Mouse (Mus musculus) urinary bladder, adult 18-20 months (tissue): ENCODE measurements at regions not wholly inside any gene's neighbourhood (a gene's known extent, or its start where the extent isn't known, plus 50 kb on each side); places are given as distances from the start of the nearest gene placed in this dataset.

Experiments
- DNase-seq, 2 experiments: peaks; one replicate each; pipeline ENCODE4 v3.0.0; 2022; ENCODE audit warnings: low spot score in 2 of 2, mixed read lengths in 2 of 2

DNA sequence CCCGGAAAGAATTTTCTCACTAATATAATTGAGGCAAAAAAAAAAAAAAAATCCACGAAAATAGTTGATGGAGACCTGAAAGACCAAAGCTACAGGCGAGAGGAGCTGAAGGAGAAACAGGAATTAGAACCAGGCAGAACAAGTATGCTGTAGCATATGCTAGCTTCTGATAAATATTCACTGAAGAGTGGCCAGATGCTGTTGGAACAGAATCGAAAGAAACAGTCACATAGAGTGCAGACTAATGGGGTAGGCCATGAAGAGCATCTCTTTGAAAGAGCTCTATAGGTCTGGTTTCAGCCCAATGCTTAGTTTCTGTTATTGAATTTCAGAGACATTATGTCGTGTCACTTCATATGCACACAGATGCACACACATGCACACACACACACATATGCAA lies 386.3 kb upstream of the Slc30a5 start:
- DNase-seq, result no peak

DNA sequence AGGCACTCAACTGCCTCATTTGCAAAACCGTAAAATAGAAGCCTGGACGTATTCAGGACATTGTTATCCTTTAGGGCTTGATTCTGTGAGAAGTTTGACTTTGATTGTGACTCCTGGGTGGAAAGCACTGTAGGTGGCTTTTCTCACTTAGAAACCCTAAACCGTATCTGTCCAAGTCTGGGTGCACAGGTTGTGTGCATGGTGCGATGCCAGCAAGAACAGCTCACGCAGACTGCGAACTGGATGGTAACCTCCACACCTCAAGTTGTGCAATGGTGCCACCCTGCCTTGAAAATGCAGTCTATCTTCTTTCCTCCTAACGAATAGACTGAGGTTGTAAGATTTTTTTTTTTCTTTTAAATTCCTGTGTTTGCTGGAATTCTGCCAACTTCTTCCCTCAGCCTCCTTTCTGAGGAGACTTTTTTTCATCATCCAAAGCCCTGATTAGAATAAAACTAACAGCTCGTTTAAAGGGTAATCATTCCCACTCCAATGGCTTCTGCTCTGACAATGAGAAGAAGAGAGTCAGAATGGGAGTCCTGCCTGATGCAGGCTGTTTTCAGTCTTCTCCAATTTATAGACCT lies 383.8 kb upstream of the Slc30a5 start:
- no peak for DNase-seq

DNA sequence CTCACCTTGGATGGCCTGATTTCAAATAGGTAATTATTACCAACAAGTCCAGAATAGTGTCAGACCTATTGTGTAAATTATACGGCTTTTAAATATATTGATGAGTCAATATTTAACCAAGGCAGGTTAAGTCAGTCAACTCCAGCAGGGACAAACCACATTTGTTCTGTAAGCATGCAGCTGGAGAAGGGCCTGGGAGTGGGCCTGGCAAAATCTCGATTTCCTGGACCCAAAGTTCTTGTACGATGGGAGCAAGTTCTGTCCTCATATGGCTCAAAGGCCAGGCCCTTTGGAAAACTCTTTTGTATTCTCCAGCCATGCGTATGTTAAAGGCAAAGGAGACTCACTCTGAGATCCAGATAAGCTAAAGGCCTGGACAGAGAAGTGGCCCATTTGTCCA lies 383.2 kb upstream of the Slc30a5 start:
- DNase-seq, result no peak

GRCm38 (mm10) chr13:101215792-101216221 lies 382.6 kb upstream of the Slc30a5 start:
- DNase-seq, result no peak

DNA sequence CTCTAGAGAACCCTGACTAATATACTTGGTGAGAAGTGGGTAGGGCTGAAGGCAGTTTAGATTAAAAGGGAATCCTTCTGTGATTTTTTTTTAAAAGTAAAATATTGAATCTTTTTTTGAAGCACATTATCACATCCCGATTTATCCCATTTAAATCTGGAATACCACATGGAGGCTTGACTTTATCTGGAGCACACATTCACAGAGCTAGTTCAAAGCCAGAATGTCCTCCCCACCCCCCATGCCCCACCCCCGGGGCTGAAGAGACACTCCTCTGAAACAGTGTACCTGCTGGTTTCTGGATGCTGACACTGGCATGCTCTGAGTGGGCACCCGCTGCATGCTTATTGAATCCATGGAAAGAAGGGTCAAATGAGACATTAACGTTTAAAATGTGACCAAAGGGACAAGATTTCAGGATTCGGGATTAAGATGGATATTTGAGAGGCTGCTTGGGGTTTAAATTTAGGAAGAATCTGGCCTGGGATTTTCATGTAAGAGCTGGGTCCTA lies 382.0 kb upstream of the Slc30a5 start:
- DNase-seq, result no peak

GRCm38 (mm10) chr13:101214094-101214493 lies 380.9 kb upstream of the Slc30a5 start:
- no peak for DNase-seq

- DNase-seq, result no peak
These were observed 380.1 kb upstream of the Slc30a5 start for GRCm38 (mm10) chr13:101213121-101213916.

DNA sequence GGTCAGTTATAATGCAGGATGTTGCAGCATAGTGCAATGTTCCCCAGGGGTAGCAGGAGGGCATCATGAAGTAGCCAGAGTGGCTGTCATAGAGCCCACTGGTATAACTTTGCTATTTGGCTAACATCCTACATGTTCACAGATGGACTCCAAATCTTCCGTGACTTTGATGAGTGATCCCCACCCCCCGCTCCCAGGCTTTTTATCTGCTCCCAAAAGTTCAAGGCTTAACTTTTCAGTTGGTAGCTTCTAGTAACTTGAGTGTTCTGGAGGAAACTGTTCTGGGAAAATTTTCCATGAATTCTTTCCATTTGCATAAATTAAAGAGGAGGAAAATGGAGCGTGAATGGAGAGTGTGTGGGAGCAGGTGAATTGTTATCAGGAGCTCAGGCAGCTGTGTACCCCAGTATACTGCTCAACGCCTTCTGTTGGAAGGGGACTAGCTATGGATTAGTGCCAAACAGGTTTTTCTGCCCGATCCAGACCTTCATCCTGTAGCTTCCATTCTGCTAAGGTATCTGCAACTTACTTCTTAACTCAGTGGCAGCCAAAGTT lies 379.2 kb upstream of the Slc30a5 start:
- no peak for DNase-seq

DNA sequence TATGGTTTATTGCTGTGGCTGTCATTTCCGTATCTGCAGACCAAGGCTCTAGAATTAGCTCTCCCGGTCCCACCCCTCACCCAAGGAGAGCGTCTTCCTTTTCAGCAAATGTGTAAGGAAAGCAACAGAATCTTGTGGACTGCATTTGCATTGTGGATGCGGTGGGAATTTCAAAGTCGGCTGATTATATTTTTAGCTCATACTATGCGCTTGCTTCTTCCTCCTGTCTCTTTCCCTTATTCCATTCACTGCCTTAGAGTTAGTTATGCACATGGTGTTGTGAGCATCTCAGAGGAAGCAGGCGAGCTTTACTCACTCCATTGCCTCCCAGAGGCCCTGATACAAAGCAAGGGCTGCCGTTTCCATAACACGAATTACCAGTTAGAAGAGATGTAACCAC lies 375.6 kb upstream of the Slc30a5 start:
- DNase-seq, result no peak

GRCm38 (mm10) chr13:101203463-101203862 lies 370.2 kb upstream of the Slc30a5 start:
- DNase-seq, result no peak

DNA sequence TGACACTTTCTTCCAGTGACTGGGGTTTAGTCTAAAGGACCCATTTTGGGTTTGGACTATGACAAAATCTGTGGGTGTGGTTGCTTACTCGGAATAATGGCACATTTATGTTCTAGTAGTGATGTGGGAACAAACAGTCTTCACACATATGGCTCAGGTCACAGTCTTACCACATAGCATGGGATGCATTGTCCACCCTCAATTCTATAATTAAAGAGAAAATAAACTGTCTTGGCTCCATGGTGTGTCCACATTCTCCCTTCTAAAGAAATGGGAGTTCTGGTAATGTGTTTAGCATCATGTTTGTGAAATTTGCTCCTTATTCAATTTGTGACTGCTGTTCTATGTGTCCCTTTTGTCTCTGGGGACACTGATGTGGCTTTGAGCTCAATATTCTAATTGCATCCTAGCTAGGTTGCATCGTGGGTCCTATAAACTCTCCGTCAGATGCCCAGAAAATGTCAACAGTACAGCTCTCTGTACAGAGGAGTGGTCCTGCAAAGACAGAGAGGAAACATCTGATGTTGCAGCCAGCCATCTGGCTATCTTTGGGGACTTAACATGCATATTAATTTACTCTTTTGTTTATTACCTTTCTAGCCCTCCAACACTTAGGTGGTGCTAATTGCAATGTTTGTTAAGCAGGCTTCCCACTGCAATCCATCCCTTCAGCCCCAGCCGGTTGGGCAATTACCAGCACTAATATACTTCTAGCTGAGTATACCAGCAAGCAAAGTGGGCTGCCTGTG lies 369.5 kb upstream of the Slc30a5 start:
- DNase-seq, result no peak

- DNase-seq, result no peak
These were observed 357.1 kb upstream of the Slc30a5 start for GRCm38 (mm10) chr13:101190249-101190830.

DNA sequence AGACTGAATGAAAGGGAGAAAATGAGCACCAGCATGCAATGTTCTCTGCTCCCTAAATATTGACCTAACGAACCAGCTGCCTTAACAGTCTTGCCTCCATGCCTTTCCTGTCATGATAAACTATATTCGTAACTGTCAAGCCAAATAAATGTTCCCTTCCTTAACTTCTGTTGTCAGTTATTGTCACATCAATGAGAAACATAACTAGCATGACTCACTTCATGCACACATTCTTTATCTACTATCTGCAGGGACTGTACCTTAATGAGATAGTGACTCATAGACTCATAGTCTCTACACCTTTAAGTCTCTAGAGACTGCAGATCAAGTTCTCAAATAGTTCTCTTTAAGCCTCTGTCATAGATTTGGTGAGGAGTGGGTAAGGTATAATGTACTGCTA lies 349.2 kb upstream of the Slc30a5 start:
- no peak for DNase-seq

DNA sequence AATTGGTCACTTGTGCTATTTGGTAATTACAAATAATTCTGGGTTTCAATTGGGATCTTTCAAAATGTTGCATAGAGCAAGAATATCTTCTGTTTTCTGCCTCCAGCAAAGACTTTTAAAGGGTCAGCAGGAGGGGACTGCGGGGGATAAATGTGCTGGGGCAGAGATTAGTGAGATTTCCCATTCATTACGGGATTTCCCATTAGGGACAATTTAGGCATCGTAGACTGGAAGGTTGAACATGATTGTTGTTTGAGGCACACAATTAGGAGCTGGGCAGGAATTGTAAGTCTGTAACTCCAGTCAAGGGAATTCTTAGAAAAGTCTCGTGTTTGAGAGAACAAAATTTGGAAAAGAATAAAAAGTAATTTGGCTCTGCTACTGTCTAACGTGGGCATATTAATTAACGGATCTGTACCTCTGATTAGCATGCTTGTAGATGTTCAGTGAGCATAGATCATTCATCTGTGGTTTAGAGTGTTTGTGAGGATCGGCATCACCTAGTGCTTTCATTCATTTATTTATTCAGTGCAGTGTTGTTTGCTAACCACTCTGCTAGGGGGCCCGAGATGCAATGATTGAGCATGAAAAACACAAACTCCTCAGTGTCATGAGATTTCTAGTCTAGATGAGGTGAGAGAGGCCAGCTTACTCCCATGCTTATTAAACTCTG lies 341.9 kb upstream of the Slc30a5 start:
- DNase-seq, result no peak

GRCm38 (mm10) chr13:101161768-101162167 lies 328.5 kb upstream of the Slc30a5 start:
- peak in 1 of 2 experiments; percentile 6 for DNase-seq

DNA sequence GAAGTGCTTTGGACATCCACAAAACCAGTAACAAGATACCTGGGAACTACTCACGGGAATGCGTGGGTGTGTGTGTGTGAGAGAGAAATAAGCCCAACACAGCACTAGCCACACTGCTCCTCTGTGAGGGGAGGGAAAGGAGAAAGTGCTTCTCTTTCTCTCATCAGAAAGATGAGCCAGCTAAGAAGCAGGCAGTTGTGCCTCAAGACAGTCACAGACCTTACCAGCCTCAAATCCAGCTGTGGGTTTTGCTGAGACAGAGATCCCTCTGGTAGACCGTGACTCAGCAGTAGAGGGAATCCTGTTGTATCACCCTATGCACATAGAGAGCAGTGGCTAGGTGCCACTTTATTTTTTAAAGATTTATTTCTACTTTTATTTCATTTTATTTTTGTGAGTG lies 326.7 kb upstream of the Slc30a5 start:
- DNase-seq, result no peak

- no peak for DNase-seq
These were observed 320.5 kb upstream of the Slc30a5 start for GRCm38 (mm10) chr13:101153760-101154159.

GRCm38 (mm10) chr13:101142761-101143160 lies 309.5 kb upstream of the Slc30a5 start:
- DNase-seq, result no peak

DNA sequence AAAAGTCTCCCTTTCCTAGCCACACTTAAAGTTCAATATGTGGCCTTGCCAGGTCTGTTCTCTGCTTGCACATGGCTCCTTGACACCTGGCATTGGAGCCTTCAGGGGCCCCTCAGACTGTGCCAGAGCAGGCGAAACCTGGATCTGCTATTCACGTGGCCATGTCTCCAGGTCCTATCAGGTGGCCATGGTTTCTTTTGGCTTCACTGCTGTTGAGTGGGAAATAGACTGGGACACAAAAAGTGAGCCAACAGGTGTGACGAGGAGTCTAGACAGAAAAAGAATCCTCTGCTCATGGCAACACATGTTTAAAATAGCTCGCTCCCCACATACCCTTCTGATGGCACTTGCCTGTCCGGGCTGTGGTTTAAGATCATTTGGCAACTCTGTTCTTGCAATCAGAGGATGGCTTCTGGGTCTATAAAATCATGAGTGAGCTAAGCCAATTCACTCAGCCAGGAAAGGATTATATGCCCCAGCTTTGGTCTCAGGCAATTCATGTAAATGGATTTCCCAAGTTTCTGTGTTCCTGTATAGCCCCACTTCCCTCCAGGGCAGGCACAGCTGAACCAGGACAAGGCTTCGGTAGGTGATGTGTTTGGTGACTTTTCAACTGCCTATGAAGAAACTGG lies 309.0 kb upstream of the Slc30a5 start:
- DNase-seq, result no peak

DNA sequence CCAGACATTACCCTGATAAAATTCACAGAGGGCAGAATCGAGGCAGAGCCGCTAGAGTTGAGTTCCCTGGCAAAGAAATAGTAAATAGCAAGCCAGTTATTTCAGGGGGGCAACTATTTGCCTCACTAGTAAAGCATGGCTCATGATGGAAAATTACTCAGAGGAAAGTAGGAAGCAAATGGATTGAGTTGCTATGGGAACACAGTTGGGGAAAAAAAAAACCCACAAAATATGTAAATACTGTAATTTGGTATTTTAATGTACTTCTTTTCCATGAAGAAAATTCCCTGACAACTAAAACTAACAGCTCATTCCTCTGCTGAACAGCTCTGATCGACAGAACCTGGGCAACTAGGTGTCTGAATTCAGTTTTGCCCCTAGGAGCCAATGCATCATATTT lies 296.2 kb upstream of the Slc30a5 start:
- DNase-seq, result no peak

GRCm38 (mm10) chr13:101127808-101128207 lies 294.6 kb upstream of the Slc30a5 start:
- no peak for DNase-seq
